Mouse (Mus musculus): Measurements from ENCODE around the gene Cox7a1.

- no peak for TF ChIP-seq POLR2A (IDR thresholded peaks at IDR 0.05; ENCODE audit: insufficient read depth, low read length)
- TF ChIP-seq EP300 (IDR thresholded peaks at IDR 0.05; ENCODE audit: insufficient read depth, low read depth, low read length) = no peak
Observed at GRCm38 (mm10) chr7:30200200-30200599, 16.3 kb downstream of the Cox7a1 start.
